Mouse (Mus musculus): Measurements from ENCODE around the gene Myo10. TPM values are rescaled to one million over a fixed set of nuclear protein-coding genes. Genes with fewer than 3 reads are reported as not detected.

Gene Myo10
- total RNA-seq (2014; rRNA removed) (27.2 and 34.7 TPM in 2 replicates), polyA plus RNA-seq (2015; fragmentation: Nextera tagmentation; extraction: Ambion mirVana) (28.9 and 29.3 TPM in 2 replicates)

GRCm38 (mm10) chr15:25622200-25622866 lies at the start of gene Myo10:
Myo10 (plus strand) TSS chr15:25622525.
- Histone ChIP-seq H3K36me3 (ENCODE audit: insufficient read depth, low read length) (no peaks in the 10 kb centered on the region), H3K27me3 (ENCODE audit: insufficient read depth, low read length) (0 out of 2 replicates have a peak, but pooled peaks cover 4% of the 10 kb centered on the region), H3K27ac (ENCODE audit: low read depth, low read length) (0 out of 2 replicates have a peak within 1 kb of the TSS, but pooled peaks have one; percentile 18), H3K9me3 (ENCODE audit: low read length) (no peaks in the 10 kb centered on the region), H3K4me2 (ENCODE audit: low read depth, low read length, poor library complexity, severe bottlenecking) (peak within 1 kb of the TSS; percentile 100), H3K9ac (replicated peaks; ENCODE audit: low read length, poor library complexity, severe bottlenecking) (peak within 1 kb of the TSS; percentile 44; the same call in 1 of the 2 replicates), H3K4me3 (ENCODE audit: low read depth, low read length) (peak within 1 kb of the TSS; percentile 75), H3K4me1 (ENCODE audit: insufficient read depth, low read length) (peaks cover 3% of the 10 kb centered on the region; the same call in 1 of the 2 replicates)
- DNase-seq (ENCODE audit: low spot score) = peak; percentile 97
- WGBS = under 1% methylated on average over 50 of the region's 53 CpGs
- ATAC-seq (ENCODE audit: low FRiP score) = peak; percentile 92
- peak; percentile 24; the same call in 1 of the 2 replicates for TF ChIP-seq CTCF (IDR thresholded peaks at IDR 0.05)

- no peaks in the 10 kb centered on the region for H3K9me3 ChIP-seq (ENCODE audit: low read length)
- H3K36me3 ChIP-seq (ENCODE audit: insufficient read depth, low read length) = no peaks in the 10 kb centered on the region
- H3K4me3 ChIP-seq (ENCODE audit: low read depth, low read length) = no peak overlapping the region
- WGBS = 83% methylated on average over 3 of the region's 3 CpGs
- no peaks in the 10 kb centered on the region for H3K4me1 ChIP-seq (ENCODE audit: insufficient read depth, low read length)
- no peaks in the 10 kb centered on the region for H3K27me3 ChIP-seq (ENCODE audit: insufficient read depth, low read length)
- DNase-seq (ENCODE audit: low spot score) (no peak), ATAC-seq (ENCODE audit: low FRiP score) (no peak)
- no peak overlapping the region for H3K9ac ChIP-seq (replicated peaks; ENCODE audit: low read length, poor library complexity, severe bottlenecking)
- TF ChIP-seq CTCF (IDR thresholded peaks at IDR 0.05) = no peak
- no peak overlapping the region for H3K4me2 ChIP-seq (ENCODE audit: low read depth, low read length, poor library complexity, severe bottlenecking)
- H3K27ac ChIP-seq (ENCODE audit: low read depth, low read length) = no peak overlapping the region
These were observed 49.2 kb upstream of the Myo10 start for GRCm38 (mm10) chr15:25573113-25573512.

- no peak for ATAC-seq (ENCODE audit: low FRiP score)
- H3K27ac ChIP-seq (ENCODE audit: low read depth, low read length) = no peak overlapping the region
- WGBS = 87% methylated on average over 7 of the region's 7 CpGs
- H3K4me2 ChIP-seq (ENCODE audit: low read depth, low read length, poor library complexity, severe bottlenecking) = no peak overlapping the region
- no peaks in the 10 kb centered on the region for H3K9me3 ChIP-seq (ENCODE audit: low read length)
- DNase-seq (ENCODE audit: low spot score) = no peak
- no peak for TF ChIP-seq CTCF (IDR thresholded peaks at IDR 0.05)
- H3K36me3 ChIP-seq (ENCODE audit: insufficient read depth, low read length) = no peaks in the 10 kb centered on the region
- H3K4me3 ChIP-seq (ENCODE audit: low read depth, low read length) = no peak overlapping the region
- no peaks in the 10 kb centered on the region for H3K27me3 ChIP-seq (ENCODE audit: insufficient read depth, low read length)
- no peaks in the 10 kb centered on the region for H3K4me1 ChIP-seq (ENCODE audit: insufficient read depth, low read length)
- no peak overlapping the region for H3K9ac ChIP-seq (replicated peaks; ENCODE audit: low read length, poor library complexity, severe bottlenecking)
These were observed 48.3 kb upstream of the Myo10 start for GRCm38 (mm10) chr15:25573876-25574601.

GRCm38 (mm10) chr15:25577327-25578051 lies 44.8 kb upstream of the Myo10 start:
- no peak overlapping the region for H3K9ac ChIP-seq (replicated peaks; ENCODE audit: low read length, poor library complexity, severe bottlenecking)
- ATAC-seq (ENCODE audit: low FRiP score) (no peak), DNase-seq (ENCODE audit: low spot score) (no peak)
- TF ChIP-seq CTCF (IDR thresholded peaks at IDR 0.05) = no peak
- 95% methylated on average over 8 of the region's 8 CpGs for WGBS
- H3K27ac ChIP-seq (ENCODE audit: low read depth, low read length) = no peak overlapping the region
- H3K9me3 ChIP-seq (ENCODE audit: low read length) = no peaks in the 10 kb centered on the region
- no peak overlapping the region for H3K4me2 ChIP-seq (ENCODE audit: low read depth, low read length, poor library complexity, severe bottlenecking)
- no peak overlapping the region for H3K4me3 ChIP-seq (ENCODE audit: low read depth, low read length)
- H3K36me3 ChIP-seq (ENCODE audit: insufficient read depth, low read length) = no peaks in the 10 kb centered on the region
- H3K27me3 ChIP-seq (ENCODE audit: insufficient read depth, low read length) = no peaks in the 10 kb centered on the region
- no peaks in the 10 kb centered on the region for H3K4me1 ChIP-seq (ENCODE audit: insufficient read depth, low read length)

GRCm38 (mm10) chr15:25578369-25578768 lies 44.0 kb upstream of the Myo10 start:
- no peaks in the 10 kb centered on the region for H3K9me3 ChIP-seq (ENCODE audit: low read length)
- no peak for ATAC-seq (ENCODE audit: low FRiP score)
- no peak overlapping the region for H3K27ac ChIP-seq (ENCODE audit: low read depth, low read length)
- no peak for TF ChIP-seq CTCF (IDR thresholded peaks at IDR 0.05)
- no peaks in the 10 kb centered on the region for H3K36me3 ChIP-seq (ENCODE audit: insufficient read depth, low read length)
- 77% methylated on average over 4 of the region's 4 CpGs for WGBS
- no peak overlapping the region for H3K9ac ChIP-seq (replicated peaks; ENCODE audit: low read length, poor library complexity, severe bottlenecking)
- H3K4me2 ChIP-seq (ENCODE audit: low read depth, low read length, poor library complexity, severe bottlenecking) = no peak overlapping the region
- H3K27me3 ChIP-seq (ENCODE audit: insufficient read depth, low read length) = no peaks in the 10 kb centered on the region
- DNase-seq (ENCODE audit: low spot score) = no peak
- H3K4me1 ChIP-seq (ENCODE audit: insufficient read depth, low read length) = no peaks in the 10 kb centered on the region
- H3K4me3 ChIP-seq (ENCODE audit: low read depth, low read length) = no peak overlapping the region

Data from midbrain, postnatal 0 days (tissue).